Mouse (Mus musculus) T-helper 17 cell (primary cell): Measurements from ENCODE around the gene Hoxa1.

ENCODE experiments used
- in situ Hi-C, 2 experiments: fragments of 300-600 bp; cut with MboI, MseI; formaldehyde crosslinking; loops; 1 replicate in 1 of 2; 2 replicates in 1 of 2; pipeline ENCODE4 v1.15.1; 2025; ENCODE audit warnings: high pct_unique_total_duplicates in 2 of 2

Hoxa1 gene

DNA sequence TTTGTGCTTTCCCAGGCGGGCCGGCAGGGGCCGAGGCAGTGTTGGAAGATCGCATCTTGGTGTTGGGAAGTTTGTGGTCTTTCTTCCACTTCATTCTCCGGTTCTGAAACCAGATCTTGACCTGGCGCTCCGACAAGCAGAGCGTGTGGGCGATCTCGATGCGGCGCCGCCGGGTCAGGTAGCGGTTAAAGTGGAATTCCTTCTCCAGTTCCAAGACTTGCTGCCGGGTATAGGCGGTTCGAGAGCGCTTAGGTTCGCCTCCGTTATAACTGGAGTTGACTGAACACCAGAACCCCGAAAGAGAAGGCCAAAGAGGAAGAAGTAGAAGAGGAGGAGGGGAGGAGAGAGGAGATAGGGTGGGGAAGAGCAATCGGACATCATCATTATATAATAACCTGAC, 32.3 kb upstream of the Hoxa1 start:
- in situ Hi-C loops: no loop called here

DNA sequence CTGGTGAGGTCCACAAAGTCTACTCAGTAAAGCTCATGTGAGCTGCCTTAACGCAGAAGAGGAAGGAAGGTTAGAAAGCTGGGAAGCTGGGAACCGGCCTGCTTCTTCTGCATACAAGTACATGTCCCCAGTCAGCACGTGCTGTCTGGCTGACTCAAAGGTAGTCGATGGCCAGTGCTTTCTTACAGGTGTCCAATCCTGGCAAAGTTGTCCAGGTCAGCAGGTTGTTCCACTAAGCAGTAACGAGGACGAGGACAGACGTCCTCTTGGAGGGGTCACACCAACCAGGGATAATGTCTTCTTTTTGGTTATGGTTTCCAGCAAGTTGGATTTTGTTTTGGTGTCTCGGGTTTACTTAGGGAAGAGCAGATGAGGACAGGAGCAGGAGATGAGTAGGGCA, 31.8 kb upstream of the Hoxa1 start:
- in situ Hi-C loops: no loop called here

DNA sequence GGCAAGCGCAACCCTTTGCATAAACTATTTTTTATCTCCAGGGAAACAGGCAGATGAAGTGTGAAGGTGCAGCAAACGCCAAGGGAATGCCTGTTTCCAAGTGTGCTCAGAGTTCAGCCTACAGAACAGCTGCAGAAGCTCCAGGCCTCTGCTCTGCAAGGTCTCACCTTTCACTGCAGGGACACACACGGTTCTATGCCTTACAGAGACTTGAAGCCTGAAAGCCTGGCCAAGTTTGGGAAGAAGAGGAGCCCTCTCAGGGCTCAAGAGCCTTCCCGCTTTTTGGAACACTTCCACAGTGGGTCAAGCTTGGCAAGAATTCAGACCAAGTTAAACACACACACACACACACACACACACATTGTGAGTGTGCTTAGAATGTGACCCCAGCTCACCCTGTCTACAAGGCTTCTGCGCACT, 31.1 kb upstream of the Hoxa1 start:
- in situ Hi-C loops: no loop called here

DNA sequence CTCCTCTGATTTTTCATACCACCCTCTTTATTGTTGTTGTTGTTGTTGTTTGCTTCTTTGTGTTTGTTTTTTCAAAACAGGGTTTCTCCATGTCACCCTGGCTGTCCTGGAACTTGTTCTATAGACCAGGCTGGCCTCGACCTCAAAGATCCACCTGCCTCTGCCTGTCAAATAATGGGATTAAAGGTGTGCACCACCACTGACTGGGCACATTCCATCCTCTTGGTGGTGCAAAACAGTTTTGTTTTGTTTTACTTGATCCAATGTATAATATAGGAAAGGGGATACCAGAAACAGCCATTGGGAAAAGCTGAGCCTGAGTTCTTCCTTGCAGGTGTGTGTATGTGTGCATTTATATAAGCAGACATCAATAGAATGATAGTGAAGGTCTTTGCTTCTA, 28.4 kb upstream of the Hoxa1 start:
- in situ Hi-C loops: no loop called here

DNA sequence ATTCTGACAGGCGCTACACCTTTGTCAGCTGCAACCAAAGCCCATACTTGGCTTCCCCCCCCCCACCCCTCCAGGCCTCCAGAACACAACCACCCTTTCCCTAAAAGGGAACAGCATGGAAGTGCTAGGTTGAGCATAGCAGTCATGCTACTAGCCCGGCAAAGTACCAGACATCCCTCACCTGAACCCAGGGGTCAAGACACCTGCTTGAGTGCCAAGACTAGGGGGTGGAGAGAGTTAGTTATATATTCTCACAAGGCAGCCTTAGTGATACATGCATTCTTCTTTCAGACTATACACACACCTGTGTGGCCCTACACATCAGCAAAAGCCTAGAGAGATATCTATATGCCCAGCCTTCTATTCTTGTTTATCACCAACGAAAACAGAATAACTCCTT, 27.7 kb upstream of the Hoxa1 start:
- in situ Hi-C loops: no loop called here

DNA sequence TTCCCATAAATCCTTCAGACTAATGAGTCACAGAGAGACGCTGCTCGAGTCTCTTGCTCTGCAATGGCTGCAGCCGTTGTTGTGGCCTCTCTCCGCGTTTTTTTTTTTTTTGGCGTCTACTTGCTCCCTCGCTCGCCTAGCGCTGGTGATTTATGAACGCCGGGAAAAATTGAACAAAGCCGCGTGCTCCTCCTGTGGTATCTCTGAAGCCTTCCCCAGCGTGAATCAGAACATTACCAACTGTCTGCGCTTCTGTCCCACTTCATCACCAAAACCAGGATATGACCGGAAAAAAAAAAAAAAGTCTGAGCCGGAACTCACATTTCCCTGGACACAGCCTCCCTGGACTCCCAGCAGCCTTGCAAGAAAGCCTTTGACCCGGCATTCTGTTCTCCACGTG, 27.1 kb upstream of the Hoxa1 start:
- in situ Hi-C loops: no loop called here

DNA sequence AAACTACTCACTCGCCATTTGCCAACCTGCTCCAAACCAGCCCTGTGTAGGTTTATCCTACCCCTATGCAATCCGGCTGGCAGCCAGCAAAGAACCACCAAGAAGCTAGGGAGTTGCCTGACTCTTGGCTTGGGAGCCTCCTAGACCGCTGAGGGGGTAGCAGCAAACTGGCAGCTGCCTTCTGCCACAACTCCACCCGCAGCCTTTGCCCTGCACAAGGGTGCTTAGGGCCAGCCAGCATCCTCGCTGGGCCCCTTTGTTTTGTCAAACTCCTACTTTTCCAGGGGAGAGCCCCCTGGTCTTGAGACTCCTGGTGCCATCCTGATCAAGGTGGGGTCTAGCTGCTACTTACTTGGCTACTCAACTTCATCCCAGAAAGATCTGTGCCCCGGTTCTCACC, 26.6 kb upstream of the Hoxa1 start:
- in situ Hi-C loops: no loop called here

DNA sequence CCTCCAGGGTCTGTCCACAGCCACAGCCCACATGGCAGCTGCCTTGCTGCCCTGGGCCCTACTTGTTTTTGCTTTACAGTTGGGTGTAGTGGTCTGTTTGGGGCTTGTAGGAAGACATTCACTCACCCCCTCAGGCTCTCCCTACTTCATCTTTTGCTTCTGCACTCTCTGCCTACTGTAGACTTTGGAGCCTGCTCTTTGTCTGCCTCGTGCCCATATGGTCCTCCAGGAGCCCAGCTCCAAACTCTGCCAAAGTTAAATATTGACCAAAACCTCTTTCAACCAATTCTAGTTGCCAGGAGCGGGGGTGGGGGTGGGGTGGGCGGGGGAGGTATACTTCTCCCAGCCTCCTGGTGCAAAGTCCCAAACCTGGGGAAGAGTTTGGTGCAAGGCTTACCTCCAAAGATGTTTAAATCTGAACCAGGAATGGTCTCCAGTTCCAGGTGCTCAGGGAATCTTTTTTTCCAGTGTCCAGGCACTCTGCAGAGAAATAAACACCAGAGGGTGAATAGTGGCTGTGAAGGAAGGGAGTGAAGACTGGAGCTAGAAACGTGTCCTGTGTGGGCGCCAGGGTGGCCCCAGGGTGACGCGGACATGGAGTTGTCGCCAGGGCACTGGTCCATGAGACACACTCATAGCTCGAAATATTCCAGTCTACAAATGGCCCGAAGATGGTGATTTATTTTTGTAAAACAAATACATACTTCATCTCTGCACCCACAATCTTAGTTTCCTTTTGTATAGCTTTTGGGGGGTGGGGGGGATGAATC, 25.4 kb upstream of the Hoxa1 start:
- in situ Hi-C loops: no loop called here

DNA sequence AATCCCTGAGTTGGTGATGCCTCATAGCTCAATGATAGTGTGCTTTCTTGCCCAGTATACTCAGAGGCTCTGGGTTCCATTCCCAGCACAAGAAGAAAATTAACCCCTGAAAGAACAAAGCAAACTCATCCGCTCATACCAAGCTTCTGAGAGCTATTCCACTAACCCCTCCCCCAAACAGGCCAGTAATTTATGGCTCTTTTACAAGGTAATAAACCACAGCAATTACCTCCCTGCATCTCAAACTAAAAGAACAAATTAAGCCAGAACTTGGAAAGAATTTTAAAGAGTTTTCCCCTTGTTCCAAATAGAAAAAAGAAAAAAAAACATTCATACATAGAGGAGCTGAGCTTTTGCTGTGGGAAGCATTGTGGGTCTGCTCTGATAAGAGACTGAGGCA, 24.7 kb upstream of the Hoxa1 start:
- in situ Hi-C loops: no loop called here

DNA sequence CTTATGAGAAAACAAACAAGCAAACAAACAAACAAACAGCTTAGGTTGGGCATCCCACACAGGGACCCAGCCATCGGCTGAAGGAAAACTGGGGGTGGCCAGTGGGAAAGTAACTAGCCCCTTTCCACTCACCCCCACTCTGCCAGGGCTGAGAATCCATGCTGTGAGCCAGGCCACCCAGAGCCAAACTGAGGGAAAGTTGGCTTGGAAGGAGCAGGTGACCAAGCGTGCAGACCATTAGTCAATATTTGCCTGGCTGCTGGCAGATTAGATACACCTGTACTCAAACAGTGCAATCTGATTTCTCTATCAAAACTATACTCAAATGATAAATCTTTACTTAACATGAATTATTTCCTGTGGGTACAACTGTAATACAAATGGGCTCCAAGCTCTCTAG, 23.9 kb upstream of the Hoxa1 start:
- in situ Hi-C loops: no loop called here

DNA sequence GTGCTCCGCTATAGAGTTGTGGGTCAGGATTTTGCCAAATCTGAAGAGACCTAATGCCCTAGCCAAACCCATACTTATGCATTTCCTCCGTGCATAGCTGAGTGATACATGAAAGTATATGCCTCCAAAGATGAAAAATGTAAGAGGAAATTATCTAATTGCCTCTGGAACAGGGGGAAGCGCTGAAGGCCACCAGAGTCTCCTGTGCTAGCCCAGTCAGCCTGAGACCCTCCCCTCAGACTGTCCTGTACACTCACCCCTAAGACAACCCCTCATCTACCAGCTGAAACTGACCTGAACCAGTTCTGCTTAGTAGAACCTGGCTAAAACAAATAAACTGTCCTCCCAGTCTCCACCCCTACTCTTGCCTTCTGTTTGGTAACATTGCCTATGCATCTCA, 22.6 kb upstream of the Hoxa1 start:
- in situ Hi-C loops: no loop called here

DNA sequence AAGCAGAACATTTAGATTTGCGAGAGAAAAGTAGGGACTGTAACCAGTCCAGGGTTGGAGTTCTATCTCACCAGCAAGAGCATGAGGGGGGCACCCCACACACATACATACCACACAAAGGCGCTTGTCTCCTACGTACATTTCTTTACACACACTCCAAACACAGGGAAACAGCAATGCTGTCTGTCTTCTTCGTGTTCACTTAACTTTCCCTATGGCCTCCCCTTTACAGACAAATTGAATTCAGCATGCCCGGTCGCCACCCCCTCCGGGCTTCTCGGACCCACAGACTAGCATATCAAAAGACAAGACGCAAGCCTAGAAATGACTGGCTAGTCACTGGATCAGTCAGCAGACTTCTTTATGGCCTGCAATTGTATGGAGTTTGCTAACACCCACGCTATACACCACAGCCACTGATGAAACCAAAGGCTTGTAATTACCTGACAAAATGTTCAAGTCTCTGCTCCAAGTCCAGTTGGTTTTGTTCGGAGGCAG, 22.1 kb upstream of the Hoxa1 start:
- in situ Hi-C loops: no loop called here

DNA sequence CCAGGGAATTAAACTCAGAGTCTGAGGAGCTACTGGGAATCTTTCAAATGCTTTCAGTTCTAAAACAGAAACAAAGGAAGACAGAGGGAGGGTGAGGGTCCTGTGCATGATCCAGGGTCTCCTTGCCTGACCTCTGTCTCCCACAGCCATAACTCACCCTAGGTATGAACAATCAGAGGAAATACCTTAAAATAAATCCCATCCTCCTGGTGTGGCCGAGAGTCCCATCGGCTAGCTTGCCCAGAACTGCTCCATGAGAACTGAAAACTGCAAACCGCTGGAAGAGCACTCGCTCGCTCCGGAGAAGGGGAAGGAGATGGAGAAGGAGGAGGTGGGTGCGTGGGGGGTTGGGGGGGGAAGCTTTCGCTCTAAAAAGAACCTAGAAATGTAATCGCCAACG, 21.6 kb upstream of the Hoxa1 start:
- in situ Hi-C loops: loop anchor here in 1 of 2 experiments (10.0 kb wide), 1 partner anchor 1125 kb away; no protein-coding TSS in a partner anchor

DNA sequence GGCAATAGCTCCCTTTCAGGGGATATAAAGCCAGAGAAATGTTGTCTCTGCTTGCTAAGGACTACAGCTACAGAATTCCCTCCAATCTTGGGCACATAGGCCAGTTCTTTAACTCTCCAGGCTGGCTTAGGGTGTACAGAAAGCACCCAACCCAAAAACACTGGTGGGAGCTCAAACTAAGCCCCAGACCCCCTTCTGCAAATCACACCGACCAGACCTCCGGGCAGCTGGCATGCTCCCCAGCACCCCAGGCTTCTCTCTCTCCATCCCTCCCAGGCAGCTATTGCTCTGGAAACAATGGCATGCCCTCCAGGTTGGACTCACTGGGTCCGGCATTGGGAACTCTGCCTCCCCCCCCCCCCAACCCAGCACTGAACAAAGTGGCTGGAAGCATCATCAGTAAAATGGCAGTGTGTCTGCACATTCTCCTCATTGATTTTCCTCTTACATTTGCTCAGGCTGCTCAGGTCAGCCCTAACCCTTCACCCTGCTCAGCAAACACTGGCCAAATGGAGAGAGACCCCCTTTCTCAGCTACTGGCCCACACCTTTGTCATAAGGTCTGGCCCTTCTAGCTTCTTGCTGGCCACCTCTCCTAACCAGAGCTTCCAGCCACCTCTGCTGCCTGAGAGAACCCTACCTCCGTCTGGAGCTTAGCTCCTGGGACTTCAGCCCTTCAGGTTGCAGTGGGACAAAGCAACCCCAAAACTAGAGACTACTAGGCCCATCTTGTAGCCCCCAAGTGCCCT, 21.0 kb upstream of the Hoxa1 start:
- in situ Hi-C loops: loop anchor here in 1 of 2 experiments (10.0 kb wide), 1 partner anchor 1126 kb away; no protein-coding TSS in a partner anchor

DNA sequence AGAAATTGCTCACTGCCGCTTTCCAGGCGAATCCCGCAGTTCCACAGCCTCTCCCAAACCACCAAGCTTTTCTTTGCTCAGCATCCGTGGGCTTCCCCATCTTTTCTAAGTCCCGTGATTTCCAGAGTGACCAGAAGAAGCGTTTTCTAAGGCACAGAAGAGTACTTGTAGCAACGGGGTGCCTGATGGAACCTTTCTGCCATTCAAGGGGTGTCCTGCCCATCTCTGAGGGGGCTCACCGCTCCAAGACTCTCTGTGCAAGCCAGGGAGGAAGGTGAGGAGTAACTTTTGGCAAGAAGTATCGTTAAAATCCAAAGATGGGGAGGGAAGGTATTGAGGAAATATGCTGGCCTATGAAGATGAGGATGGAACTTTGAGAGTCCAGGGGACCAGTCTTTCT, 19.7 kb upstream of the Hoxa1 start:
- in situ Hi-C loops: loop anchor here in 1 of 2 experiments (10.0 kb wide), 1 partner anchor 1127 kb away; no protein-coding TSS in a partner anchor

DNA sequence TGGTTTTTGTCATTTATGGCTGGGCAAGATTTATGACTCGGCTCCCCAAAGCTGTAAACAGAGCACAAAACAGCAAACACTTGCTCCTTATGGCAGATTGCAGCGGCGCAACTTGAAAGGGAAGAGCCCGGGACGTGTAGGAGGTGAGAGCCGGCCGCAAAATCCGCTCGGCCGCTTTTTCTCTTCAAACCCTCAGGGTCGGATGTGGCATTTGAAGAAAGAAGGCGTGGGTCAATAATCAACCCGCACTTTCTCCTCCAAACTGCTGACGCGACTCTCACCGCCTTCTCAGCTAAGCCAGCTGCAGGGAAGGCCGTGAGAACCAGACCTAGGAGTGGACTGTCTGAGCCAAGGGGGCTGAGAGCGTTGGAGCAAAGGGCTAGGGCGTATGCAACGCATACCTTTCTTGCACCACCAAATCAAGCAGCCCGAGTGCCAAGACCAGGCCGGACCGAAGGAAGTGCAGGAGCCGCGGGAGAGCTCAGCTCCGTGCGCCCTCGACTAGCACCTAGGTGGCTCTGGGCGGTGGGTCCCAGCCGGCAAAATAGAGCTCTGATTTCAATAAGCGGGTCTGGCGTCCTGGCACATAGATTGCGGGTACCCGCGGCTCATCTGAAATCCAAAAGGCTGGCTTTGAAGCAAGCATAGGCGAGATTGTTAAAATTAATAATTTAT, 19.1 kb upstream of the Hoxa1 start, which contains the start of gene 5730596B20Rik:
5730596B20Rik (plus strand) TSS at position 438 of the 675 bp plus-strand sequence.
- in situ Hi-C loops: loop anchor here in 1 of 2 experiments (10.0 kb wide), 1 partner anchor 1128 kb away; no protein-coding TSS in a partner anchor

DNA sequence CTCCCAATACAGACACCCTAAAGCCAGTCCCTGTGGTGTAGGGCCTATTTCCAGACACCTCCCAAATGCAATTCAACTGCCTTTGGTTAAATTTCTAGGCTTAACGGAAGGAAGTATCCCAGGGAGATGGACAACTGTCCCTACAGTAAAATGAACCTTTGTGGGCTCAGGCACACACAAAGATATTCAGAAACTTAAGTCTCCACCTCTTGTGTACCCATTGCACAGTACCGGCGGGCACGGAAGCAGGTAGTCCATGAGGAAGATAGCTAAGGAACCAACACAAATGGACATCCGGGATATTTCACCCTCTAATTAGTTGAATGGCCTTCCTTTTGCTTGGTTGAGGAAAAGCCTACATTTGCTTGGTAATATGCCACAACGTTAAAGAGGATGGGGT, 18.3 kb upstream of the Hoxa1 start:
- in situ Hi-C loops: loop anchor here in 1 of 2 experiments (10.0 kb wide), 1 partner anchor 1128 kb away; no protein-coding TSS in a partner anchor

DNA sequence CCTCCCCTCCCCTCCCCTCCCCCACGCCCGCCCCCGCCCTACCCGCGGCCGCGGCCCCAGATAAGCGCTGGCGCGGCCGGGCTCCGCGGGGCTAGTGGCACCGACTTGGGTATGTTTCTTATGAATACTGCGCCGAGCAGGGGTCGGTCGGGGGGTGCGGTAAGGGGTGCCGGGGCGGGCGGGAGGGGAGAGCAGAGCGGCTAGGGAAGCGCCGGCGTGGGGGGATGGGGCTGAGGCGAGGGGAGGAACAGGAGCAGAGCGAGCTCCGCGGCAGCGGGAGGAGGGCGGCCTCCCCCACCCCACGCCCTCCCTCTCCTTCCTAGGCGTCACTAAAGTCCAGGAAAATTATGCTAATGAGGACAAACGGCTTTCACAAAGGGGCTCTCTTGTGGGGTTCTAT, 17.7 kb upstream of the Hoxa1 start:
- in situ Hi-C loops: loop anchor here in 1 of 2 experiments (10.0 kb wide), 1 partner anchor 1129 kb away; no protein-coding TSS in a partner anchor

DNA sequence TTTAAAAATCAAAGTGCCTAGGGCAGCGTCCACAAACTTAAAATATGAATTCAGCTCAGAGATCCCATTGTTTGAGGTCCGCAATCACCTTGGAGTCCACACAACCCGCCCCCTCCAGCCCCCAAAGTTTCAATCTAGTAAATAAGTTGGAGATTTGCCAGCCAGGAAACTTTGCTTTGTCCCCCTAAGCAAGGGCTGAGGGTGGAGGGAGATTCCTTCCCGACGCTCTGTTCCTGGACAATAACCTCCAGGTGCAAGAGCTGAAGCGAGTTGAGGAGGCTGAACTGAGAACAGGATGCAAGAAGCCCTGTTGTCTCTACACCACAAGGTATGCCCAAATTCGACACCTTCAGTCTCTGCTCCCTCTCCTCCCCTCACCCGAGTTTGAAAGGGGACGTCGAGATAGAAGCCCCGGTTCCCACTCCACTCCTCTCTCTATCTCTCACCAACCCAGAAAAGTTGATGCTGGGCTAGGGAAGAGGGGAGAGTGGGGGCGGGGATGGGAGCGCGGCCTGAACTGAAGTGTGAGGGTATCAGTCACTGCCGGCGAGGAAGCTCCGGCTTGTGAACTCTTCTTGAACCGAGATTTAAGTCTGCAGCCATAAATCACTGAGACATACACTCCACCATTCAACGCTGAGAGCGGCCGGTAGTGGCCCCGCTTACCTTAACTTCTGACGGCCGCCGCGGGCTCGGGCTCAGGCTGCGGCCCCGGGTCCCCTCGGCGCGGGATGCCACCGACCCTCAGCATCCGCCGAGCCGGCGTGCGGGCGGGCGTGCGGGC, 17.0 kb upstream of the Hoxa1 start:
- in situ Hi-C loops: loop anchor here in 1 of 2 experiments (10.0 kb wide), 1 partner anchor 1130 kb away; no protein-coding TSS in a partner anchor

DNA sequence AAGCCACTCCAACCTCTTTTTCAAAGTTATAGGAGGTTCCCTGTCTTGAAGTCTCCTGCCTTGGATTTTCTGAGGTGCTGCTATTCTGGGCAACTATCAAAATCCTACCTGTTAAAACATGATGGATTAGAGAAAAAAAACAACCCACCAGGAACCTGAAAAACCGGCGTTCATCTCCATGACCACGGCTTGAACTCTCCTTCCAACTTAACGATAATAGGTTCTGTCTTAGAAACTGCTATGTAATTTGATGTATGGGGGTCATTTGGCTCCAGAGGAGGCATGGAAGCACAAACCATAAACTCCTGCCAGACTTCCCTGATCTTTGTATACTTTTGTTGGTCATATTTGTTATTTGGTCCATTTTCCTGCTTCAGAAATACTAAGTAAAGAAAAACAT, 15.5 kb upstream of the Hoxa1 start:
- in situ Hi-C loops: loop anchor here in 1 of 2 experiments (10.0 kb wide), 1 partner anchor 1131 kb away; no protein-coding TSS in a partner anchor

DNA sequence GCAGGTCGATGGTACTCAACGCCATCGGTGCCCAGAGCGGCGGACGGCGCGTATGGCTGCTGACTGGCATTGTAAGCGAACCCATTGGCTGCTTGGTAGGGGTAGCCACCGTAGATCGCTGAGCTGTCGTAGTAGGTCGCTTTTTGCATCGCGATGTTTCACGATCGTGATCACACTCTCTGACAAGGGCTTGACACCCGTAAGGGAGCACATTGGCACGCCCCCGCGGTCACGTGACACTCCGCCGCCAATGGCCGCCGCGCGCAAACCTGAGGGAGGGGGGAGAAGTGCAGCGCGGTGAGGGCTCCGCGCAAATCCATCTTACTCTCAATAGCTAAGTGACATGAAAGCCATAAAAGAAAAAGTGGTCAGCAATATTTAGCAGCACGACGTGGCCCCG, 14.4 kb upstream of the Hoxa1 start:
- in situ Hi-C loops: loop anchor here in 1 of 2 experiments (10.0 kb wide), 1 partner anchor 1132 kb away; no protein-coding TSS in a partner anchor
